Mouse (Mus musculus): ENCODE measurements around the gene Cyb5rl. TPM values are rescaled to one million over a fixed set of nuclear protein-coding genes. Genes with fewer than 3 reads are reported as not detected.

Gene Cyb5rl
- polyA plus RNA-seq, 1 experiment from 2014 or later, result 4.4 TPM

DNA sequence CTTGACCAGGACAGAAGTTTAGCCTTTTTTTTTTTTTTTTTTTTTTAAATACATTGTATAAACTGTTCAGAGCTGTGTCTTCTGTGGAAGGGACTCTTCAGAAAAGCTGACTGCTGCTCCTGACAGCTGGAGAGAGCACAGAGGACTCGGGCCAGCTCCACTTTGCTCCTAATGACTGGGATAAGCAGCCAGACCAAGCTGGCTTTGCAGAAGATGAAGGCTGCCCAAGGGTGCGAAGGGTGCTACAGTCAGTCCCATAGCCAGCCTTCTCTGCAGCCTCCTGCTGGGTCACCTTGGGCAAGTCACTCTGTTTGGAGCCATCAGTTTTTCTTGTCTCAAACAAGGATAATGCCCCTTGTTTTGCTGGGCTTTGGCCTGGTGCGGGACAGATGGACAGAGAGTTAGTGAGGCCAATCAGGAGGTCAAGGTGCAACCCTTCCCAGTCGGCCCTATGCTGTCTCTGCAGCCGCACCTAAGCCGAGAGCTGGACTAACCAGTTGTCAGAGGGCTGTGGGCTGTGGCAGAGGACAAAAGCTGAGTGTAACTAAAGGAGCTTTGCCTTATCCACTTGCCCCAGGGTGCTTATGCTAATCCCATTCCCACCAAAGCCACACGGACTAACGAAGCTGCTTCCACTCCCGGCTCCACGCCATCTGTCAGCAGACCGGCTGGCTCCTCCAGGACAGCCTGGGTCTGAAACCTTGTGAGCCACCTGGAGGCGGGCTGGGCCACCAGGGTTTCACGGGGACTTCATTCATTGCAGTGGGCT is 61.3 kb downstream of the Cyb5rl start:
- H3K27ac ChIP-seq (ENCODE audit: low read depth, low read length), result no peak overlapping the region
- ATAC-seq, result peak; percentile 38; the same call in 1 of the 2 replicates
- H3K4me1 ChIP-seq (ENCODE audit: control insufficient read depth, insufficient read depth, low read depth, low read length), result peaks cover 3% of the 10 kb centered on the region; the same call in 1 of the 2 replicates

DNA sequence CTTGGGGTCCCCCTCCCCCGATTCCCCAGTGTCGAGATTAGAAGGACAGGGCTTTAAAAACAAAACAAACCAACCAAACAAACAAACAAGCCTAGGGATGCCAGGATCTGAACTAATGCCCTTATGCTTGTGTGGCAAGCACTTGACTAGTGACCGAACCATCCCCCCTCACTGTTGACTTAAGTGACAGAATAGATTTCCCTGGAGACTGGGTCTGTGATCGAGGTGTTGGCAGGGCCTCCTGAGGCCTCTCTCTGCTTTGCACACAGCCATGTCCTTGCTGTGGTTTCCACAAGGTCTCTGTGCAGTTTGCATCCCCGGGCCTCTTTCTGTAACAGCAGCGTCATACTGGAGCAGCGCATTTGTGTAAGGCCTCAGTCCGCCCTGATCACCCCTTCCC is 62.6 kb downstream of the Cyb5rl start:
- H3K27me3 ChIP-seq (replicated peaks; ENCODE audit: control insufficient read depth, insufficient read depth, low read length), result no peaks in the 10 kb centered on the region
- H3K27ac ChIP-seq (ENCODE audit: low read depth, low read length), result no peak overlapping the region
- no peak overlapping the region for H3K9ac ChIP-seq (ENCODE audit: low read depth, low read length)
- WGBS, result 78% methylated on average over 8 of the region's 8 CpGs
- no peak overlapping the region for H3K4me2 ChIP-seq (ENCODE audit: low read length)
- no peaks in the 10 kb centered on the region for H3K9me3 ChIP-seq (ENCODE audit: control insufficient read depth, low read length)
- peaks cover 3% of the 10 kb centered on the region; the same call in 1 of the 2 replicates for H3K4me1 ChIP-seq (ENCODE audit: control insufficient read depth, insufficient read depth, low read depth, low read length)
- no peak overlapping the region for H3K4me3 ChIP-seq (ENCODE audit: low read length)
- no peaks in the 10 kb centered on the region for H3K36me3 ChIP-seq (ENCODE audit: control insufficient read depth, insufficient read depth, low read length)
- no peak for ATAC-seq

More for the DNA sequence above, 61.3 kb downstream of the Cyb5rl start:
- H3K4me2 ChIP-seq (ENCODE audit: low read length), result no peak overlapping the region
- WGBS, result 21% methylated on average over 13 of the region's 13 CpGs
- no peaks in the 10 kb centered on the region for H3K27me3 ChIP-seq (replicated peaks; ENCODE audit: control insufficient read depth, insufficient read depth, low read length)
- H3K9me3 ChIP-seq (ENCODE audit: control insufficient read depth, low read length), result no peaks in the 10 kb centered on the region
- no peaks in the 10 kb centered on the region for H3K36me3 ChIP-seq (ENCODE audit: control insufficient read depth, insufficient read depth, low read length)
- no peak overlapping the region for H3K4me3 ChIP-seq (ENCODE audit: low read length)
- no peak overlapping the region for H3K9ac ChIP-seq (ENCODE audit: low read depth, low read length)

DNA sequence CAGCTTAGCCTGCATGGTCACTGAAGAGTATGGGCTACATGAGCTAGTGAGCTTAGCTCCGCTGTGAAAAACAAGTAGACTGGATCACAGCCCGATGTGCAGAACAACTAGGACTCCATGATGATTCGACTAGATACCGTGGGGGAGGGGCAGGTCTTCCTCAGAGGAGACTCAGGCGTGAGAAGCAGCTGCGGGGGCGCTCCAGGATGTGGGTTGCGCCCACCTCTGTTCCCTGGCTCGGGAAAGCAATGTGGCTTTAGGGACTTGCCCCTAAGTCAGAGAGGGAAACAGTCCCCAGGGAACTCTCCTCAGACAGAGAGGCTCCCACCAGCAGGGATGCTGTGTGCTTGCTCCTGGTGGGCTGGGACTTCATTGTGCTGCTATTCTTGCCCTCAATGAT is 63.7 kb downstream of the Cyb5rl start:
- Histone ChIP-seq H3K27ac (ENCODE audit: low read depth, low read length) (0 out of 2 replicates have a peak overlapping the region, but pooled peaks have one; percentile 31), H3K36me3 (ENCODE audit: control insufficient read depth, insufficient read depth, low read length) (no peaks in the 10 kb centered on the region), H3K9ac (ENCODE audit: low read depth, low read length) (no peak overlapping the region), H3K4me3 (ENCODE audit: low read length) (no peak overlapping the region), H3K4me2 (ENCODE audit: low read length) (no peak overlapping the region), H3K27me3 (replicated peaks; ENCODE audit: control insufficient read depth, insufficient read depth, low read length) (no peaks in the 10 kb centered on the region), H3K4me1 (ENCODE audit: control insufficient read depth, insufficient read depth, low read depth, low read length) (peaks cover 3% of the 10 kb centered on the region; the same call in 1 of the 2 replicates), H3K9me3 (ENCODE audit: control insufficient read depth, low read length) (no peaks in the 10 kb centered on the region)
- WGBS, result 18% methylated on average over 9 of the region's 9 CpGs
- ATAC-seq, result no peak

DNA sequence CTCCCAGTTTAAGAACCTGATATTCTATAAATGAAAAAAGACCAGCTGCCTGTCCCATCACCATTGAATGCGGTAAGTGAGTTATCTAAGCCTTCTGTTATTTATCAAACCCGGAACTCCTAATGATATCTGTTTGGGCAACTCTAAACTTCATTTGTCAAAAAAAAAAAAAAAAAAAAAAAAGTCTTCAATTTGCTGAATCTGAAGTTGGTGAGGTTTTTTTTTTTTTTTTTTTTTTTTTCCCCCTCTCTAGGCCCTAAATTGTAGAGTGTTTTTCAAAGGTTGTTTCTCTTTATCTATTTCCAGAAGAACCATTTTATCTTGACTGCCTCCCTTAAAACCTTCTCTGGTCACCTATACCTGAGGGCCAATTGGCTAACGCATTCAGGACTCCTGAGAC is 68.1 kb downstream of the Cyb5rl start:
- Histone ChIP-seq H3K27me3 (replicated peaks; ENCODE audit: control insufficient read depth, insufficient read depth, low read length) (no peaks in the 10 kb centered on the region), H3K36me3 (ENCODE audit: control insufficient read depth, insufficient read depth, low read length) (no peaks in the 10 kb centered on the region), H3K9me3 (ENCODE audit: control insufficient read depth, low read length) (no peaks in the 10 kb centered on the region), H3K4me2 (ENCODE audit: low read length) (no peak overlapping the region), H3K9ac (ENCODE audit: low read depth, low read length) (no peak overlapping the region), H3K4me3 (ENCODE audit: low read length) (no peak overlapping the region), H3K27ac (ENCODE audit: low read depth, low read length) (no peak overlapping the region), H3K4me1 (ENCODE audit: control insufficient read depth, insufficient read depth, low read depth, low read length) (peaks cover 20% of the 10 kb centered on the region)
- 88% methylated on average over 3 of the region's 3 CpGs for WGBS
- ATAC-seq, result no peak

DNA sequence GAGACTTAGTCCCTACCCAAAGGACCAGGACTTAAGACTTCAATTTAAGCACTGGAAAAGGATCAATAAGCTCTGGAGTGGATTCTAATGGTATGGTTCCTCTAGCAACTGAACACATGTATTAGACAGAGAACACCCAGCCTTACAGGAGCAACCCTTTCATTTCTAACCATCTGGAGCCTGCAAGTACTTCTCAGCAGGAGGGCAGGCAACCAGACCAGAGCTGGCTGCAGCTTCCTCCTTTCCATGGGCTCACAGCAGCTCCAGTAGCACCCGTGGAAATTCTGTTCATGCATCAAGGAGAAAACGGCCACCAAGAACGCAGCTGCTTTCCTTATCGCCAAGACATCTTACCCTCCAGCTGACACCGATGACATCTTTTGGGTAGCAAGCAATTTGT is 68.9 kb downstream of the Cyb5rl start:
- H3K4me3 ChIP-seq (ENCODE audit: low read length), result no peak overlapping the region
- H3K4me2 ChIP-seq (ENCODE audit: low read length), result no peak overlapping the region
- 64% methylated on average over 5 of the region's 5 CpGs for WGBS
- no peaks in the 10 kb centered on the region for H3K36me3 ChIP-seq (ENCODE audit: control insufficient read depth, insufficient read depth, low read length)
- no peak for ATAC-seq
- no peak overlapping the region for H3K9ac ChIP-seq (ENCODE audit: low read depth, low read length)
- no peaks in the 10 kb centered on the region for H3K9me3 ChIP-seq (ENCODE audit: control insufficient read depth, low read length)
- H3K27ac ChIP-seq (ENCODE audit: low read depth, low read length), result no peak overlapping the region
- no peaks in the 10 kb centered on the region for H3K27me3 ChIP-seq (replicated peaks; ENCODE audit: control insufficient read depth, insufficient read depth, low read length)
- peaks cover 24% of the 10 kb centered on the region for H3K4me1 ChIP-seq (ENCODE audit: control insufficient read depth, insufficient read depth, low read depth, low read length)

- H3K36me3 ChIP-seq (ENCODE audit: control insufficient read depth, insufficient read depth, low read length), result no peaks in the 10 kb centered on the region
- no peak overlapping the region for H3K27ac ChIP-seq (ENCODE audit: low read depth, low read length)
- no peak overlapping the region for H3K4me2 ChIP-seq (ENCODE audit: low read length)
- H3K4me3 ChIP-seq (ENCODE audit: low read length), result no peak overlapping the region
- H3K9me3 ChIP-seq (ENCODE audit: control insufficient read depth, low read length), result no peaks in the 10 kb centered on the region
- 52% methylated on average over 3 of the region's 3 CpGs for WGBS
- no peak for ATAC-seq
- peaks cover 27% of the 10 kb centered on the region for H3K4me1 ChIP-seq (ENCODE audit: control insufficient read depth, insufficient read depth, low read depth, low read length)
- no peak overlapping the region for H3K9ac ChIP-seq (ENCODE audit: low read depth, low read length)
- H3K27me3 ChIP-seq (replicated peaks; ENCODE audit: control insufficient read depth, insufficient read depth, low read length), result no peaks in the 10 kb centered on the region
Observed at GRCm38 (mm10) chr4:107136531-107136930, 69.7 kb downstream of the Cyb5rl start.

Other genes starting within 250 kb of the Cyb5rl start
- 82.9 and 115 TPM in 2 replicates for gene Ssbp3, start 156.3 kb upstream of the Cyb5rl start, polyA plus RNA-seq (2015; fragmentation: Nextera tagmentation; extraction: Ambion mirVana)
- 83.2 and 86.8 TPM in 2 replicates for gene Mrpl37, start 120 bp upstream of the Cyb5rl start, polyA plus RNA-seq (2015; fragmentation: Nextera tagmentation; extraction: Ambion mirVana)
- gene Cdcp2, start 29.9 kb downstream of the Cyb5rl start, polyA plus RNA-seq (2015; fragmentation: Nextera tagmentation; extraction: Ambion mirVana), result 0.08 TPM in 1 of 2 replicates, not detected in the other
- 383 and 394 TPM in 2 replicates for gene Tmem59, start 111.4 kb downstream of the Cyb5rl start, polyA plus RNA-seq (2015; fragmentation: Nextera tagmentation; extraction: Ambion mirVana)
- gene Tceanc2, start 112.1 kb downstream of the Cyb5rl start, polyA plus RNA-seq (2015; fragmentation: Nextera tagmentation; extraction: Ambion mirVana), result 16.5 and 26.4 TPM in 2 replicates
- gene Ldlrad1, start 142.2 kb downstream of the Cyb5rl start, polyA plus RNA-seq (2015; fragmentation: Nextera tagmentation; extraction: Ambion mirVana), result not detected in 2 replicates
- gene Lrrc42, start 186.5 kb downstream of the Cyb5rl start, polyA plus RNA-seq (2015; fragmentation: Nextera tagmentation; extraction: Ambion mirVana), result 52.1 and 54.7 TPM in 2 replicates
- 31.1 and 36.8 TPM in 2 replicates for gene Hspb11, start 186.6 kb downstream of the Cyb5rl start, polyA plus RNA-seq (2015; fragmentation: Nextera tagmentation; extraction: Ambion mirVana)
- not detected in 2 replicates for gene Dio1, start 240.2 kb downstream of the Cyb5rl start, polyA plus RNA-seq (2015; fragmentation: Nextera tagmentation; extraction: Ambion mirVana)
- 66.0 and 66.1 TPM in 2 replicates for gene Yipf1, start 247.4 kb downstream of the Cyb5rl start, polyA plus RNA-seq (2015; fragmentation: Nextera tagmentation; extraction: Ambion mirVana)

All from hindbrain, embryonic 16.5 days (tissue).